Mouse (Mus musculus) liver, embryonic 13.5 days (tissue): ENCODE results near the gene Cst7. TPM values are rescaled to one million over a fixed set of nuclear protein-coding genes. Genes with fewer than 3 reads are reported as not detected.

ENCODE experiments used
- ATAC-seq: fragments of 200-750 bp; cut with Nextera tagmentation; 2 replicates; pipeline ENCODE4 v1.8.0; 2017; ENCODE audit warnings: low read depth, mild to moderate bottlenecking, moderate number of reproducible peaks, moderate library complexity
- DNase-seq: peaks from one replicate; pipeline ENCODE4 v3.0.0; 2022
- H3K27ac ChIP-seq: fragments of 300-500 bp; sonication (generic); 2 replicates; pipeline ENCODE4 v1.5.1; 2015; ENCODE audit warnings: moderate library complexity, mild to moderate bottlenecking, inconsistent platforms
- H3K27me3 ChIP-seq: fragments of 300-500 bp; sonication (generic); 2 replicates; pipeline ENCODE4 v1.6.1; 2015; ENCODE audit warnings: mild to moderate bottlenecking, inconsistent platforms
- H3K36me3 ChIP-seq: fragments of 300-500 bp; sonication (generic); 2 replicates; pipeline ENCODE4 v1.6.1; 2015; ENCODE audit warnings: mild to moderate bottlenecking, inconsistent platforms
- H3K4me1 ChIP-seq: fragments of 300-500 bp; sonication (generic); replicated peaks from 2 replicates; pipeline ENCODE4 v1.6.1; 2015; ENCODE audit warnings: inconsistent platforms
- H3K4me2 ChIP-seq: fragments of 300-500 bp; sonication (generic); 2 replicates; pipeline ENCODE4 v1.6.1; 2015; ENCODE audit warnings: inconsistent platforms, mild to moderate bottlenecking, moderate library complexity
- H3K4me3 ChIP-seq: fragments of 300-500 bp; sonication (generic); replicated peaks from 2 replicates; pipeline ENCODE4 v1.5.1; 2015; ENCODE audit warnings: mild to moderate bottlenecking, inconsistent platforms
- H3K9ac ChIP-seq: fragments of 300-500 bp; sonication (generic); 2 replicates; pipeline ENCODE4 v1.6.1; 2015; ENCODE audit warnings: mild to moderate bottlenecking, inconsistent platforms
- H3K9me3 ChIP-seq: fragments of 300-500 bp; sonication (generic); replicated peaks from 2 replicates; pipeline ENCODE4 v1.6.1; 2016; ENCODE audit warnings: inconsistent platforms
- WGBS: fragments of 180-500 bp; shearing (Covaris S2); methylation state at CpG from one replicate; pipeline ENCODE4 v1.1.7; 2015; ENCODE audit not compliant: insufficient replicate concordance; 5-methylcytosine and 5-hydroxymethylcytosine counted together
- polyA plus RNA-seq: library from polyadenylated mRNA; unstranded; fragments of >200 nt; fragmentation: Nextera tagmentation; extraction: Ambion mirVana; gene quantifications from 2 replicates; pipeline ENCODE4 v1.2.1, GENCODE M21; 2015

Gene Cst7
- polyA plus RNA-seq, 1 experiment from 2014 or later = 6.2 TPM

GRCm38 (mm10) chr2:150627140-150627539 lies 56.9 kb downstream of the Cst7 start:
- ATAC-seq (peak; percentile 17; the same call in 1 of the 2 replicates), DNase-seq (no peak)
- no peak overlapping the region for H3K27ac ChIP-seq
- no peaks in the 10 kb centered on the region for H3K9me3 ChIP-seq
- H3K27me3 ChIP-seq = no peaks in the 10 kb centered on the region
- WGBS = 46% methylated on average over 6 of the region's 6 CpGs
- H3K36me3 ChIP-seq = peaks cover 92% of the 10 kb centered on the region
- no peak overlapping the region for H3K9ac ChIP-seq
- H3K4me1 ChIP-seq = no peaks in the 10 kb centered on the region
- no peak overlapping the region for H3K4me2 ChIP-seq
- H3K4me3 ChIP-seq = no peak overlapping the region

Other genes starting within 250 kb of the Cst7 start
- gene Gm10130, start 246.7 kb upstream of the Cst7 start, polyA plus RNA-seq = 1.2 and 1.3 TPM in 2 replicates
- 0.98 and 1.3 TPM in 2 replicates for gene 3300002I08Rik, start 207.7 kb upstream of the Cst7 start, polyA plus RNA-seq
- gene Zfp442, start 118.9 kb upstream of the Cst7 start, polyA plus RNA-seq = 0.98 and 1.5 TPM in 2 replicates
- gene Zfp345, start 85.3 kb upstream of the Cst7 start, polyA plus RNA-seq = 0.05 and 0.16 TPM in 2 replicates
- gene Apmap, start 38.2 kb downstream of the Cst7 start, polyA plus RNA-seq = 26.2 and 28.7 TPM in 2 replicates
- 28.7 and 44.7 TPM in 2 replicates for gene Acss1, start 98.1 kb downstream of the Cst7 start, polyA plus RNA-seq
- gene Vsx1, start 118.9 kb downstream of the Cst7 start, polyA plus RNA-seq = not detected in 2 replicates
- gene Entpd6, start 178.6 kb downstream of the Cst7 start, polyA plus RNA-seq = 16.5 and 17.2 TPM in 2 replicates
- gene Pygb, start 216.3 kb downstream of the Cst7 start, polyA plus RNA-seq = 22.9 and 29.4 TPM in 2 replicates